Mouse (Mus musculus) bone marrow, adult 2 months (tissue): Measurements from ENCODE around the gene Baz2b. TPM values are rescaled to one million over a fixed set of nuclear protein-coding genes. Genes with fewer than 3 reads are reported as not detected.
"Not testable (repeated sequence)": the region's sequence is repeated elsewhere in the genome, so short reads cannot be mapped to it uniquely, and the experiment has no call there.

Source experiments
- H3K27ac ChIP-seq: fragments of 200-500 bp; 2 replicates; pipeline ENCODE4 v1.5.1; 2012; ENCODE audit warnings: low read depth, mild to moderate bottlenecking, control low read depth, inconsistent platforms, low read length; ENCODE audit not compliant: control insufficient read depth, poor library complexity, insufficient read depth
- H3K4me1 ChIP-seq: fragments of 200-500 bp; 2 replicates; pipeline ENCODE4 v1.6.1; 2011; ENCODE audit warnings: low read length; ENCODE audit not compliant: control insufficient read depth, insufficient read depth
- H3K4me3 ChIP-seq: fragments of 200-500 bp; replicated peaks from 2 replicates; pipeline ENCODE3; 2011; ENCODE audit warnings: mild to moderate bottlenecking, low read depth, low read length, control low read depth; ENCODE audit not compliant: control insufficient read depth
- CTCF ChIP-seq: fragments of 200-500 bp; IDR thresholded peaks from 2 replicates; pipeline ENCODE4 v1.5.1; 2011; ENCODE audit warnings: low read length, control low read depth; ENCODE audit not compliant: control insufficient read depth, insufficient read depth
- POLR2A ChIP-seq: fragments of 200-500 bp; IDR thresholded peaks from 2 replicates; pipeline ENCODE4 v1.6.1; 2011; ENCODE audit warnings: low read depth, mild to moderate bottlenecking, control low read depth, low read length, borderline replicate concordance; ENCODE audit not compliant: control insufficient read depth
- WGBS: fragments of 180-500 bp; shearing (Covaris S2); methylation state at CpG from one replicate; pipeline ENCODE4 v1.1.7; 2018; 5-methylcytosine and 5-hydroxymethylcytosine counted together
- polyA plus RNA-seq: library from polyadenylated mRNA; stranded (reverse); fragments of >200 nt; gene quantifications from 2 replicates; pipeline ENCODE4 v1.2.4, GENCODE M21; 2011; ENCODE audit warnings: low replicate concordance; ENCODE audit not compliant: missing spikeins, insufficient read depth, insufficient read length

Gene Baz2b
- polyA plus RNA-seq, 1 experiment, result 77.9 TPM

DNA sequence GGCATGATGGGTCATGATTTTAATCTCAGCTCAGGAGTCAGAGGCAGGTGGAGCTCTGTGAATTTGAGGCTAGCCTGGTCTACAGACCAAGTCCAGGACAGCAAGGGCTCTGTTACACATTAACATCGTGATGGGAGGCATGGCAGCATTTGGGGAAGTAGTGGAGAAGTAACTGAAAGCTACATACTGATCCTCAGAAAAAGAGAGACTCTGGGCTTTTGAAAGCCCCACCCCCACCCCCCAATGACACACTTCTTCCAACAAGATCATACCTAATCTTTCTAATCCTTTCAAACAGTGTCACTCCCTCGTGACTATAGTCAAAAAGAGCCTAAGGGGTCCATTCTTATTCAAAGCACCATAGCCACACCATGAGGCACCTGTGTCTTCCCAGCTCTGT, 73.8 kb downstream of the Baz2b start:
- Histone ChIP-seq H3K4me3 (no peak overlapping the region), H3K27ac (no peak overlapping the region), H3K4me1 (peaks cover 6% of the 10 kb centered on the region; the same call in 1 of the 2 replicates)
- TF ChIP-seq POLR2A, result no peak
- TF ChIP-seq CTCF, result no peak
- WGBS, result 20% methylated on average over 2 of the region's 2 CpGs

DNA sequence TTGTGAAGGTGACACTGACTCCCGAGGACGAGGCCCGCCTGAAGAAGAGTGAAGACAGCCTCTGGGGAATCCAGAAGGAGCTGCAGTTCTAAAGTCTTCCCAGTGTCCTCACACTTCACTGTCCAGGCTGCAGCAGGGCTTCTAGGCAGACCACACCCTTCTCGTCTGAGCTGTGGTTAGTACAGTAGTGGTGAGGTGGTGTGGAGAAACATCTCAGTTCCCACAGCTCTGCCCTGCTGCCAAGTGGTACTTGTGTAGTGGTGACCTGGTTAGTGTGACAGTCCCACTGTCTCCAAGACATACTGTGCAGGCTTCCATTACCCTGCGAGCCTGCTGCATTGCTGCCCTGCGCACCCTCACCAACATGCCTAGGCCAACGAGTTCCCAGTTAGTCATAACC, 74.7 kb downstream of the Baz2b start:
- not testable (repeated sequence) for H3K4me3 ChIP-seq, H3K27ac ChIP-seq, H3K4me1 ChIP-seq
- WGBS, result 68% methylated on average over 7 of the region's 7 CpGs

DNA sequence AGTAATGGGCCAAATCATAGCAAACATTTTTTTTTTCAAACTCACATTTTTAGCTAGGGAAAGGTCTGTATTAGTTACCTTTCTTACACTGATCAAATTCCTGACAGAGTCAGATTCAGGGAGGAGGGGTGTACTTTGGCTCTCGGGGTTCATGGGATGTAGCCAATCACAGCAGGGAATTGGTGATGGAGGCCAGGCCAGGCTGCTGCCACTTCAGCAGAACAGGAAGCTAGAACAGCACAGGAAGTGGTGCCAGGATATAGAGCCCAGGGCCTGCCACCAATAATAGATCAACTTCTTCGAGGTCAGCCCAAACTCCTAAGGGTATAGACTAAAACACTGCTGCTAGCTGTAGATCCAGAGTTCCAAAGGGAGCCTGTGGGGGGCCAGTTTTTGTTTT, 76.6 kb downstream of the Baz2b start:
- TF ChIP-seq POLR2A, result no peak
- no peak for TF ChIP-seq CTCF
- Histone ChIP-seq H3K4me3 (no peak overlapping the region), H3K4me1 (peaks cover 6% of the 10 kb centered on the region; the same call in 1 of the 2 replicates), H3K27ac (no peak overlapping the region)
- 28% methylated on average over 2 of the region's 2 CpGs for WGBS

DNA sequence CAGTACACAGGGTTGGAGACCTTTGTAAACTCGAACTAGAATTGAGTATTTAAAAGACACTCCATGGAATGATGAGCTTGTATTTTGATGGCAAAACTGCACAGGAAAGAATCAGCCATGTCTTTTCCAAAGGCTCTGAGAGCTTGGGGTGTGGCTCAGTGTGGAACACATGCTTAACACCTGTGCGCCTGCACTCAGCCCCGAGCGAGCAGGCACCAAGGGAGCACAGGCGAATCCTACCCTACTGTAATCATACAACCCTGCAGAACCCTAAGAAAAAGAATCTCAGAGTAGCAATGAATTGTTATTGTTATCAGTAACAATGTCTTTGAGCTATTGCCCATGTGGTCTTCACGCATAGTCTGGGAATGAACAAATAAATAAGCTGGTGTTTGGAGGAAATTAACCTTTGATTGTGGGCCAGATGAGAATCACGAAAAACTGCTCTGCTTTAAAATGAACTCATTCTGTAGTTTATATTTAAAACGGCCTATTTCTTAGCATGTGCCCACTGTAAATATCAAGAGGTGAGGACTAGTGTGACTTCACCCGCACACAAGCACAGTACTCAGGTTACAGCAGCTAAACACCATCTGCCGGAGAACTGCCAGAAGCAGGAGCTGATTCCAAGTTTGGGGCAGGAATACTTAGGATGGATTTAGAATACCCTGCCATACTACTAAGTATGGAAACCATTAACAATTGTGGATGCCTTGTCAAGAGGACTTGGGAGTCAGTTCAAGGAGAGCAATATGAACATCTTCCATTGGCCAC, 77.2 kb downstream of the Baz2b start:
- Histone ChIP-seq H3K4me1 (peaks cover 6% of the 10 kb centered on the region; the same call in 1 of the 2 replicates), H3K27ac (no peak overlapping the region), H3K4me3 (no peak overlapping the region)
- 86% methylated on average over 10 of the region's 10 CpGs for WGBS
- TF ChIP-seq POLR2A, result no peak
- TF ChIP-seq CTCF, result no peak

GRCm38 (mm10) chr2:60128631-60129030, 81.0 kb downstream of the Baz2b start:
- no peak overlapping the region for H3K27ac ChIP-seq
- H3K4me3 ChIP-seq, result no peak overlapping the region
- WGBS, result 92% methylated on average over 7 of the region's 7 CpGs
- peaks cover 1% of the 10 kb centered on the region; the same call in 1 of the 2 replicates for H3K4me1 ChIP-seq
- TF ChIP-seq CTCF, result no peak
- TF ChIP-seq POLR2A, result no peak

DNA sequence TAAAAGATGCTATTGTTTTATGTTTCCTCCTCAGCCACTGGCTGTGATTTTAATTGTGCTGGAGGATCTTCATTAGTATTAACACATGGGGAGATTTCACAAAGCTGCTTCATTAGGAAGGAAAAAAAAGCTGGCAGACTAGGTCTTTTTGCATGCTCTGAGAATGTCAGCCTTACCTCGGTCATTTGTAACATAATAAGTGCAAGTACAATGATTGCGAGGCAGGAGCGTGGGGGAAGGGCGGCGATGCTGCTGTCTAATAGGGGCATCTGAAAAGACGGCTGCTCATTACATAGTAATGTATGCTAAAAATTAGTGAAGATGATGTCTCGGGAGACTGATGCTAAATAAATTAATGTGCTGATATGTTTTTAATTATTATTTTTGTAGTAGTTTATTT, 82.8 kb downstream of the Baz2b start:
- Histone ChIP-seq H3K4me1 (no peaks in the 10 kb centered on the region; the same call in 1 of the 2 replicates), H3K27ac (no peak overlapping the region), H3K4me3 (peak overlapping the region; percentile 17)
- 66% methylated on average over 7 of the region's 7 CpGs for WGBS
- no peak for TF ChIP-seq POLR2A
- TF ChIP-seq CTCF, result no peak

GRCm38 (mm10) chr2:60126292-60126691, 83.3 kb downstream of the Baz2b start:
- Histone ChIP-seq H3K4me3 (peak overlapping the region; percentile 24), H3K27ac (no peak overlapping the region), H3K4me1 (no peaks in the 10 kb centered on the region; the same call in 1 of the 2 replicates)
- TF ChIP-seq POLR2A, result no peak
- no peak for TF ChIP-seq CTCF
- 7% methylated on average over 8 of the region's 8 CpGs for WGBS

DNA sequence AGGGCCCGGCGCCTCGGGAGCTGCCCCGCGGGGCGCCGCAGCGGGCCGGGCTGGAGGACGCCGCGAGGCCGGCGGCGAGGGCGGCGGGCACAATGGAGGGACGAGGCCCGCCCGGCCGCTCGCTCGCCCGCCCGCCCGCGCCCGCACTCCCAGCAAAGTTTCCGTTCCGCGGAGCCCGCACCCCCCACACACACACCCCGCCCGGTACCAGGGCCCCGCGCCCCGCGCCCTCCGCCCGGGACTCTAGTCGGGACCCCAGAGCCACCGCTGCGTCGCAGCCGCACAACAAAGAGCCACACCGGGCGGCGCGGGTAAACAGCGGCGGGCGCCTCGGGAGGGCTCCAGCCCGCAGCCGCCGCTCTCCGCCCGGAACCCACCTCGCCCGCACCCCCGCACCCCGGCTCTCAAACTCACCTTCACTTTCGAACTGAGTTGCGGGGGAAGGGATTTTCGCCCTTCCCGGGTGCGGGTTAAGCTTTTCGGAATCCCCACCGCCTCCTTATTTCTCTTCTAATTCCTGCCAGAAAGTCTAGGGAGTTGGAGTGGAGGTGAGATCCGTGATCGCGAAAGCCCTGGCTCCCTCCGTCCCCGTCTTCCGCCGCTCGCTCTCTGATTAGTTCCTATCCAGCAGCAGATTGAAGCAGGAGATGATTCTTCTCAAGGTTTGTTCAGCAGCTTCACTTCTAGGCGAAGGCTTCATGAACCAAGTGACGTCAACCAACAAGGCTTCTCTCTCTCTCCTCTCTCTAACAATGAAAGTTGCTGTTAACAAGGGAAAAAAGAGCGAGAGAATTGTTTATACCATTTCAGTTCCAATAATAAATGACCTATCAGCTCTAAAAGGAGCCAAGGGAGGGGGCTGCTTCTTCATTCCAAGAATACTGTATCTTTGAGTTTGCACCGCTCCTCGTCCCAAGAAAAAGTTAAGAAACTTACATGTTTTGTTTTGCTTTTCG, 84.3 kb downstream of the Baz2b start:
- Histone ChIP-seq H3K27ac (peak overlapping the region; percentile 98), H3K4me3 (peak overlapping the region; percentile 93), H3K4me1 (no peaks in the 10 kb centered on the region; the same call in 1 of the 2 replicates)
- 6% methylated on average over 66 of the region's 83 CpGs for WGBS
- TF ChIP-seq POLR2A, result peak; percentile 79; the same call in 1 of the 2 replicates
- TF ChIP-seq CTCF, result no peak
